Mouse (Mus musculus) CH12.LX (cell line): ENCODE measurements around the gene Tmod3. TPM values are rescaled to one million over a fixed set of nuclear protein-coding genes. Genes with fewer than 3 reads are reported as not detected.

ENCODE experiments used
- DNase-seq: peaks from one replicate; pipeline ENCODE4 v3.0.0-alpha.2; 2013; ENCODE audit errors: extremely low read depth
- H3K27ac ChIP-seq: 2 replicates; pipeline ENCODE4 v1.5.1; 2012; ENCODE audit warnings: low read depth, mild to moderate bottlenecking, control low read depth, moderate library complexity; ENCODE audit not compliant: insufficient read depth
- H3K27me3 ChIP-seq: replicated peaks from 2 replicates; pipeline ENCODE3; 2012; ENCODE audit warnings: inconsistent platforms
- H3K36me3 ChIP-seq, 2 experiments: replicated peaks in 1 of 2; 2 replicates each; pipeline versions ENCODE3 to v1.6.1; 2012; ENCODE audit warnings: inconsistent platforms in 1 of 2, low read length in 1 of 2, mild to moderate bottlenecking in 1 of 2, mixed read lengths in 1 of 2, moderate library complexity in 1 of 2; ENCODE audit not compliant: control insufficient read depth in 1 of 2, insufficient read depth in 1 of 2
- H3K4me1 ChIP-seq, 2 experiments: 2 replicates each; pipeline ENCODE4 v1.6.1; 2012; ENCODE audit warnings: inconsistent platforms in 1 of 2, moderate library complexity in 1 of 2; ENCODE audit not compliant: insufficient read depth in 2 of 2, control insufficient read depth in 1 of 2
- H3K4me2 ChIP-seq: 2 replicates; pipeline ENCODE4 v1.6.1; 2012; ENCODE audit warnings: low read depth, mild to moderate bottlenecking, control low read depth; ENCODE audit not compliant: poor library complexity, insufficient read depth, severe bottlenecking
- H3K4me3 ChIP-seq, 3 experiments: fragments of 150-350 bp in 1 of 3; sonication (generic) in 1 of 3; replicated peaks in 1 of 3; 2 replicates each; pipeline versions ENCODE3 to v1.5.1; 2011 to 2012; ENCODE audit warnings: low read depth in 2 of 3, low read length in 2 of 3, mild to moderate bottlenecking in 2 of 3, moderate library complexity in 2 of 3, control low read depth in 1 of 3, improper control_type of control experiment in 1 of 3, inconsistent platforms in 1 of 3, mixed read lengths in 1 of 3; ENCODE audit not compliant: poor library complexity in 1 of 3
- H3K79me2 ChIP-seq: replicated peaks from 2 replicates; pipeline ENCODE4 v1.6.1; 2012; ENCODE audit warnings: mild to moderate bottlenecking, moderate library complexity; ENCODE audit not compliant: control insufficient read depth, poor library complexity, insufficient read depth, severe bottlenecking; ENCODE audit errors: extremely low read depth
- H3K9ac ChIP-seq: 2 replicates; pipeline ENCODE4 v1.6.1; 2012; ENCODE audit warnings: low read depth, mild to moderate bottlenecking, control low read depth, moderate library complexity; ENCODE audit not compliant: insufficient read depth
- H3K9me3 ChIP-seq: replicated peaks from 2 replicates; pipeline ENCODE3; 2012; ENCODE audit warnings: low read length, inconsistent platforms, mixed read lengths
- CHD2 ChIP-seq: IDR thresholded peaks from 2 replicates; pipeline ENCODE4 v1.6.1; 2011; ENCODE audit warnings: low read length, improper control_type of control experiment
- ELF1 ChIP-seq: IDR thresholded peaks from 2 replicates; pipeline ENCODE4 v1.6.1; 2014; ENCODE audit warnings: low read depth, mild to moderate bottlenecking, inconsistent platforms, low read length, improper control_type of control experiment
- EP300 ChIP-seq: IDR thresholded peaks from 2 replicates; pipeline ENCODE4 v1.6.1; 2011; ENCODE audit warnings: low read length, improper control_type of control experiment
- GABPA ChIP-seq: IDR thresholded peaks from 2 replicates; pipeline ENCODE4 v1.6.1; 2012; ENCODE audit warnings: low read depth, low read length, improper control_type of control experiment, inconsistent platforms; ENCODE audit not compliant: insufficient replicate concordance
- JUN ChIP-seq: IDR thresholded peaks from 2 replicates; pipeline ENCODE4 v1.6.1; 2011; ENCODE audit warnings: low read depth, mild to moderate bottlenecking, low read length, improper control_type of control experiment, moderate library complexity; ENCODE audit not compliant: insufficient read depth
- MAFK ChIP-seq: IDR thresholded peaks from 2 replicates; pipeline ENCODE4 v1.6.1; 2011; ENCODE audit warnings: low read length, improper control_type of control experiment; ENCODE audit not compliant: insufficient replicate concordance
- MAZ ChIP-seq: IDR thresholded peaks from 2 replicates; pipeline ENCODE4 v1.6.1; 2012; ENCODE audit warnings: low read depth, mild to moderate bottlenecking, inconsistent platforms, low read length, improper control_type of control experiment, moderate library complexity
- MEF2A ChIP-seq: IDR thresholded peaks from 2 replicates; pipeline ENCODE4 v1.6.1; 2014; ENCODE audit warnings: low read depth, mild to moderate bottlenecking, inconsistent platforms, low read length, improper control_type of control experiment, borderline replicate concordance
- MYC ChIP-seq: IDR thresholded peaks from 2 replicates; pipeline ENCODE4 v1.6.1; 2011; ENCODE audit warnings: low read depth, mild to moderate bottlenecking, improper control_type of control experiment, low read length
- NELFE ChIP-seq: IDR thresholded peaks from 2 replicates; pipeline ENCODE4 v1.6.1; 2011; ENCODE audit warnings: low read depth, low read length, improper control_type of control experiment
- NRF1 ChIP-seq: IDR thresholded peaks from 2 replicates; pipeline ENCODE4 v1.6.1; 2014; ENCODE audit warnings: low read depth, mild to moderate bottlenecking, inconsistent platforms, low read length, improper control_type of control experiment, moderate library complexity
- PAX5 ChIP-seq: IDR thresholded peaks from 2 replicates; pipeline ENCODE4 v1.6.1; 2012; ENCODE audit warnings: low read length, inconsistent platforms, mixed read lengths
- RCOR1 ChIP-seq: conservative IDR thresholded peaks from 2 replicates; pipeline ENCODE4 v1.6.1; 2012; ENCODE audit warnings: low read depth, mild to moderate bottlenecking, inconsistent platforms, low read length, improper control_type of control experiment
- SIN3A ChIP-seq: IDR thresholded peaks from 2 replicates; pipeline ENCODE4 v1.6.1; 2012; ENCODE audit warnings: low read length, improper control_type of control experiment, inconsistent platforms
- TBP ChIP-seq: conservative IDR thresholded peaks from 2 replicates; pipeline ENCODE4 v1.6.1; 2011; ENCODE audit warnings: low read depth, low read length, improper control_type of control experiment
- TCF12 ChIP-seq: IDR thresholded peaks from 2 replicates; pipeline ENCODE4 v1.6.1; 2014; ENCODE audit warnings: low read depth, mild to moderate bottlenecking, inconsistent platforms, low read length, improper control_type of control experiment
- UBTF ChIP-seq: IDR thresholded peaks from 2 replicates; pipeline ENCODE4 v1.6.1; 2012; ENCODE audit warnings: low read depth, mild to moderate bottlenecking, inconsistent platforms, low read length, improper control_type of control experiment, moderate library complexity
- USF2 ChIP-seq: conservative IDR thresholded peaks from 2 replicates; pipeline ENCODE4 v1.6.1; 2011; ENCODE audit warnings: low read depth, low read length, improper control_type of control experiment
- ZMIZ1 ChIP-seq: IDR thresholded peaks from 2 replicates; pipeline ENCODE4 v1.6.1; 2012; ENCODE audit warnings: low read depth, mild to moderate bottlenecking, inconsistent platforms, low read length, improper control_type of control experiment
- dilution Hi-C: fragments of 300-500 bp; cut with MboI; formaldehyde crosslinking; loops from 2 replicates; pipeline ENCODE4 v1.14.3; 2020; ENCODE audit warnings: low sequenced_read_pairs; ENCODE audit not compliant: extremely low pct_unique_long_range_greater_than_20kb, extremely low pct_ligation_motif_present
- in situ Hi-C: fragments of 300-500 bp; cut with MboI; formaldehyde crosslinking; loops from 3 replicates; pipeline ENCODE4 v1.14.3; 2019; ENCODE audit warnings: low sequenced_read_pairs, low pct_ligation_motif_present, low pct_unique_long_range_greater_than_20kb, mixed read lengths
- polyA plus RNA-seq: library from polyadenylated mRNA; unstranded; fragments of >175 nt; gene quantifications from 2 replicates; pipeline ENCODE4 v1.2.1, GENCODE M21; 2012; ENCODE audit warnings: low read depth; ENCODE audit not compliant: insufficient read length
- total RNA-seq, 2 experiments: library from RNA; depleted of rRNA; stranded (reverse); fragments of 300-350 nt in 1 of 2; fragments of >200 nt in 1 of 2; gene quantifications; 2 replicates each; pipeline ENCODE4 v1.2.3; 2012 to 2014

Tmod3 gene
- total and polyA plus RNA-seq, 3 experiments = 40.5 to 71.0 (median 52.0) TPM

- dilution Hi-C loops = no loop called here
Observed at GRCm38 (mm10) chr9:75568399-75568798, 8.9 kb upstream of the Tmod3 start.

GRCm38 (mm10) chr9:75564892-75565291 is 5.4 kb upstream of the Tmod3 start:
- Histone ChIP-seq H3K27me3 (no peaks in the 10 kb centered on the region), H3K36me3 (no peaks in the 10 kb centered on the region), H3K9ac (no peak overlapping the region), H3K27ac (no peak overlapping the region), H3K4me3 (no peak overlapping the region), H3K4me1 (peaks cover 7 to 45% of the 10 kb centered on the region in 2 experiments), H3K79me2 (no peaks in the 10 kb centered on the region), H3K4me2 (no peak overlapping the region), H3K9me3 (no peaks in the 10 kb centered on the region)
- dilution Hi-C loops (no loop called here), in situ Hi-C loops (no loop called here)
- TF ChIP-seq TBP (no peak), NELFE (no peak), GABPA (no peak), CHD2 (no peak), USF2 (no peak), TCF12 (no peak), MAFK (no peak), ZMIZ1 (no peak), JUN (no peak), ELF1 (no peak), MEF2A (no peak), MYC (no peak), NRF1 (no peak), PAX5 (no peak), UBTF (no peak), SIN3A (no peak), RCOR1 (no peak), MAZ (no peak)
- no peak for DNase-seq

More at GRCm38 (mm10) chr9:75568399-75568798, 8.9 kb upstream of the Tmod3 start:
- H3K9me3 ChIP-seq = no peaks in the 10 kb centered on the region
- in situ Hi-C loops = no loop called here
- no peaks in the 10 kb centered on the region for H3K79me2 ChIP-seq
- no peak overlapping the region for H3K4me3 ChIP-seq
- peaks cover 0 to 16% of the 10 kb centered on the region in 2 experiments; a peak in 2 of 4 replicates for H3K4me1 ChIP-seq
- TF ChIP-seq MYC = no peak
- no peak for TF ChIP-seq MAZ
- TF ChIP-seq EP300 = 0 out of 2 replicates have a peak, but pooled peaks have one; percentile 22
- no peak overlapping the region for H3K9ac ChIP-seq
- DNase-seq = peak; percentile 29
- H3K4me2 ChIP-seq = no peak overlapping the region
- no peak overlapping the region for H3K27ac ChIP-seq
- H3K27me3 ChIP-seq = no peaks in the 10 kb centered on the region
- H3K36me3 ChIP-seq = no peaks in the 10 kb centered on the region
